Mouse (Mus musculus) left cerebral cortex, postnatal 36 days (tissue): ENCODE measurements at regions not wholly inside any gene's neighbourhood (a gene's known extent, or its start where the extent isn't known, plus 50 kb on each side); places are given as distances from the start of the nearest gene placed in this dataset.

ENCODE experiments used
- DNase-seq, 2 experiments: peaks; one replicate each; pipeline ENCODE4 v3.0.0; 2021 to 2022; ENCODE audit warnings: low spot score in 2 of 2, mixed read lengths in 1 of 2
- intact Hi-C: fragments of 180-260 bp; cut with DNase I; formaldehyde crosslinking; loops from one replicate; pipeline ENCODE4 v1.15.1; 2025

- DNase-seq, result no peak
- intact Hi-C loops, result no loop called here
Measured at GRCm38 (mm10) chr6:31058299-31058698, 99.4 kb upstream of the Klf14 start.

- intact Hi-C loops, result no loop called here
- DNase-seq, result no peak
Measured at GRCm38 (mm10) chr6:31058961-31059360, 100.1 kb upstream of the Klf14 start.

GRCm38 (mm10) chr6:31061813-31062212 lies 102.9 kb upstream of the Klf14 start:
- intact Hi-C loops, result no loop called here
- no peak for DNase-seq

- intact Hi-C loops, result no loop called here
Measured at GRCm38 (mm10) chr6:31065419-31065818, 106.5 kb upstream of the Klf14 start.

GRCm38 (mm10) chr6:31066861-31067260 lies 108.0 kb upstream of the Klf14 start:
- no peak for DNase-seq
- intact Hi-C loops, result no loop called here

More at GRCm38 (mm10) chr6:31065419-31065818, 106.5 kb upstream of the Klf14 start:
- no peak for DNase-seq

- DNase-seq, result no peak
- intact Hi-C loops, result no loop called here
Measured at GRCm38 (mm10) chr6:31067453-31067852, 108.6 kb upstream of the Klf14 start.

- no peak for DNase-seq
- intact Hi-C loops, result no loop called here
Measured at GRCm38 (mm10) chr6:31069243-31069642, 110.4 kb upstream of the Klf14 start.

- intact Hi-C loops, result loop anchor here (10.0 kb wide), 2 partner anchors 324 to 384 kb away; partner anchors contain the start of gene Mkln1
- no peak for DNase-seq
Measured at GRCm38 (mm10) chr6:31070537-31070936, 111.7 kb upstream of the Klf14 start.

- intact Hi-C loops, result loop anchor here (10.0 kb wide), 2 partner anchors 324 to 384 kb away; partner anchors contain the start of gene Mkln1
- DNase-seq, result no peak
Measured at GRCm38 (mm10) chr6:31070966-31071365, 112.1 kb upstream of the Klf14 start.

GRCm38 (mm10) chr6:31072072-31072471 lies 113.2 kb upstream of the Klf14 start:
- intact Hi-C loops, result loop anchor here (10.0 kb wide), 2 partner anchors 323 to 383 kb away; partner anchors contain the start of gene Mkln1
- no peak for DNase-seq

- intact Hi-C loops, result loop anchor here (10.0 kb wide), 2 partner anchors 322 to 382 kb away; partner anchors contain the start of gene Mkln1
- DNase-seq, result no peak
Measured at GRCm38 (mm10) chr6:31072559-31072958, 113.7 kb upstream of the Klf14 start.

- no peak for DNase-seq
- intact Hi-C loops, result loop anchor here (10.0 kb wide), 2 partner anchors 321 to 381 kb away; partner anchors contain the start of gene Mkln1
Measured at GRCm38 (mm10) chr6:31073338-31073737, 114.5 kb upstream of the Klf14 start.

- DNase-seq, result no peak
- intact Hi-C loops, result loop anchor here (10.0 kb wide), 2 partner anchors 320 to 380 kb away; partner anchors contain the start of gene Mkln1
Measured at GRCm38 (mm10) chr6:31074394-31074793, 115.5 kb upstream of the Klf14 start.

- intact Hi-C loops, result loop anchor here (5.0 to 10.0 kb wide), 3 partner anchors 42 to 380 kb away; partner anchors contain the start of gene Mkln1
- DNase-seq, result no peak
Measured at GRCm38 (mm10) chr6:31075209-31075571, 116.3 kb upstream of the Klf14 start.

GRCm38 (mm10) chr6:31075572-31076477 lies 116.9 kb upstream of the Klf14 start:
- no peak for DNase-seq
- intact Hi-C loops, result loop anchor here (5.0 to 10.0 kb wide), 3 partner anchors 41 to 379 kb away; partner anchors contain the start of gene Mkln1

GRCm38 (mm10) chr6:31076478-31076834 lies 117.6 kb upstream of the Klf14 start:
- intact Hi-C loops, result loop anchor here (5.0 to 10.0 kb wide), 3 partner anchors 41 to 378 kb away; partner anchors contain the start of gene Mkln1
- DNase-seq, result no peak

GRCm38 (mm10) chr6:31077216-31077615 lies 118.3 kb upstream of the Klf14 start:
- intact Hi-C loops, result loop anchor here (5.0 to 10.0 kb wide), 3 partner anchors 40 to 378 kb away; partner anchors contain the start of gene Mkln1
- peak in 1 of 2 experiments; percentile 55 for DNase-seq

- DNase-seq, result no peak
- intact Hi-C loops, result loop anchor here (5.0 to 10.0 kb wide), 3 partner anchors 40 to 377 kb away; partner anchors contain the start of gene Mkln1
Measured at GRCm38 (mm10) chr6:31077779-31078178, 118.9 kb upstream of the Klf14 start.

- DNase-seq, result no peak
- intact Hi-C loops, result loop anchor here (5.0 to 10.0 kb wide), 3 partner anchors 39 to 376 kb away; partner anchors contain the start of gene Mkln1
Measured at GRCm38 (mm10) chr6:31078413-31078812, 119.5 kb upstream of the Klf14 start.

- DNase-seq, result no peak
- intact Hi-C loops, result loop anchor here (5.0 to 10.0 kb wide), 3 partner anchors 38 to 375 kb away; partner anchors contain the start of gene Mkln1
Measured at GRCm38 (mm10) chr6:31079586-31080259, 120.8 kb upstream of the Klf14 start.
